Mouse (Mus musculus) embryonic fibroblast, embryonic 13.5 days (primary cell): ENCODE measurements around the gene Sdcbp2.

Source experiments
- CTCF ChIP-seq: IDR thresholded peaks from 2 replicates; pipeline ENCODE4 v1.5.1; 2011; ENCODE audit warnings: mild to moderate bottlenecking, control low read depth, low read length, moderate library complexity, borderline replicate concordance; ENCODE audit not compliant: insufficient read depth
- POLR2A ChIP-seq: IDR thresholded peaks from 2 replicates; pipeline ENCODE4 v1.6.1; 2011; ENCODE audit warnings: low read depth, mild to moderate bottlenecking, control low read depth, low read length, moderate library complexity

DNA sequence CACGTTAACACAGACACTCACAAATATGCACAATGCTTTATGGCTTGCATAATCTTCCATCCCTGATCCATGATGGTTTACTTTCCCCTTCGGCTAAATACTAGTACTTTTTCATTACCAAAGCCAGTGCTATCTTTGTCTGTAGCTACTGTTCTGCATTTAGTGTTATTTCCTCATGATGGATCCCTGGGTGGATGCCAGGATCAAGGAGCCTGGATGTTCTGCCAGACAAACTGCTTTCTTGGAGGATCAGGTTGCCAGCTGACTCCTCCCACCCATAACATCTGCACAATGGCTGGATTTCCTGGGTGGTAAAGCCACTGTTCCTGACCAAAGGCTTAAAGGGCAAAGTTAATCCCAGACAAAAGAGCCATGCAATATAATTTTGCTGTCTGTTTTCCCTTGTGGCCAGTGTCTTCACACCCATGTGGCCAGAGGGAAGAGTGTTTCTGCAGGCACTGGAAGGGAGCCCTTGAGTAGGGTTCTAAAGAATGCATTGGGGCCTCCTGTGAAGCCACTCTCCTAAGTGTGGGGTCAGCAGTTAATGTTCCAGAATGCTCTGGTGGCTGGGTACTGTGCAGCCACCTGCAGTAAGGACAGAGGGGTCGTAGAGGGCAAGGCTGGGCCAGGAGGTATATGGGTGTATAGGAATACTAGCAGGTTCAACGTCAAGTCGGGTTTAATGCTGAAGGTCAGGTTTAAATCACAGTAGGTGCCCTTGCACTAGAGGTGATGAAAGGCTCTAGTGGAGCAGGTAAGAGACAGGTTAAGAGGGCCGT lies 44.3 kb downstream of the Sdcbp2 start:
- TF ChIP-seq POLR2A, result no peak
- TF ChIP-seq CTCF, result no peak
